Mouse (Mus musculus) hindbrain, embryonic 10.5 days (tissue): Measurements from ENCODE around the gene Lrrc66. TPM values are rescaled to one million over a fixed set of nuclear protein-coding genes. Genes with fewer than 3 reads are reported as not detected.
A peak's percentile ranks its signal among the peaks of the same experiment; 100 is the strongest.

Source experiments
- DNase-seq: peaks from one replicate; pipeline ENCODE4 v3.0.0-alpha.2; 2017; ENCODE audit warnings: low spot score
- H3K27ac ChIP-seq: fragments of 300-500 bp; sonication (generic); 2 replicates; pipeline ENCODE4 v1.5.1; 2016; ENCODE audit warnings: mild to moderate bottlenecking, moderate library complexity
- H3K27me3 ChIP-seq: fragments of 300-500 bp; sonication (generic); 2 replicates; pipeline ENCODE4 v1.6.1; 2016; ENCODE audit warnings: mild to moderate bottlenecking; ENCODE audit not compliant: poor library complexity, insufficient read depth, severe bottlenecking
- H3K36me3 ChIP-seq: fragments of 300-500 bp; sonication (generic); 2 replicates; pipeline ENCODE4 v1.6.1; 2016; ENCODE audit warnings: mild to moderate bottlenecking, moderate library complexity
- H3K4me1 ChIP-seq: fragments of 300-500 bp; sonication (generic); replicated peaks from 2 replicates; pipeline ENCODE4 v1.6.1; 2016; ENCODE audit warnings: mild to moderate bottlenecking
- H3K4me3 ChIP-seq: fragments of 300-500 bp; sonication (generic); 2 replicates; pipeline ENCODE4 v1.5.1; 2016; ENCODE audit warnings: mild to moderate bottlenecking, moderate library complexity
- H3K9me3 ChIP-seq: fragments of 300-500 bp; sonication (generic); 2 replicates; pipeline ENCODE4 v1.6.1; 2016; ENCODE audit warnings: mild to moderate bottlenecking, moderate library complexity
- WGBS: fragments of 180-500 bp; shearing (Covaris S2); methylation state at CpG from one replicate; pipeline ENCODE4 v1.1.7; 2016; 5-methylcytosine and 5-hydroxymethylcytosine counted together
- polyA plus RNA-seq: library from polyadenylated mRNA; unstranded; fragments of >200 nt; fragmentation: Nextera tagmentation; extraction: Ambion mirVana; gene quantifications from 2 replicates; pipeline ENCODE4 v1.2.1, GENCODE M21; 2016

Lrrc66 gene
- polyA plus RNA-seq, 1 experiment from 2014 or later, result not detected

DNA sequence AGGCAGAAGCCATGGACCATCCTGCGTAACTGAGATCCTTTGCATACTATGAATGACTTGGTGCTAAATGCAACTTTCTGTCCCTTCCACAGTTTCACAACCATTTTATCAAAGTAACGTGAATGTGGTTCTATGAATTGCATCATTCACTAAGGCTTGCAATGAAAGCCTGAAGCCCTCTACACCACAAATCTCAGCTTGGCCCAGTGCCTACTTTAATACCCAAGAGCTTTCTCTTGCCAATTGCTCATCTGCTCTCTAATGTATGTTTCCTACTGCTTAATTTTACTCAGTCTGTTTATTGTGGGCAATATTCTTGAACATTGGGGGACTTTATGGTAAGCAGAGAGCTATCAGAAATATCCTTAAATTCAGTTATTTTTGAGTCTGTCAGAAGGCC lies 59.5 kb downstream of the Lrrc66 start:
- no peak overlapping the region for H3K27ac ChIP-seq
- H3K4me1 ChIP-seq, result peaks cover 15% of the 10 kb centered on the region
- no peaks in the 10 kb centered on the region for H3K27me3 ChIP-seq
- 95% methylated on average over 2 of the region's 2 CpGs for WGBS
- H3K4me3 ChIP-seq, result no peak overlapping the region
- H3K36me3 ChIP-seq, result no peaks in the 10 kb centered on the region
- no peaks in the 10 kb centered on the region for H3K9me3 ChIP-seq
- no peak for DNase-seq

DNA sequence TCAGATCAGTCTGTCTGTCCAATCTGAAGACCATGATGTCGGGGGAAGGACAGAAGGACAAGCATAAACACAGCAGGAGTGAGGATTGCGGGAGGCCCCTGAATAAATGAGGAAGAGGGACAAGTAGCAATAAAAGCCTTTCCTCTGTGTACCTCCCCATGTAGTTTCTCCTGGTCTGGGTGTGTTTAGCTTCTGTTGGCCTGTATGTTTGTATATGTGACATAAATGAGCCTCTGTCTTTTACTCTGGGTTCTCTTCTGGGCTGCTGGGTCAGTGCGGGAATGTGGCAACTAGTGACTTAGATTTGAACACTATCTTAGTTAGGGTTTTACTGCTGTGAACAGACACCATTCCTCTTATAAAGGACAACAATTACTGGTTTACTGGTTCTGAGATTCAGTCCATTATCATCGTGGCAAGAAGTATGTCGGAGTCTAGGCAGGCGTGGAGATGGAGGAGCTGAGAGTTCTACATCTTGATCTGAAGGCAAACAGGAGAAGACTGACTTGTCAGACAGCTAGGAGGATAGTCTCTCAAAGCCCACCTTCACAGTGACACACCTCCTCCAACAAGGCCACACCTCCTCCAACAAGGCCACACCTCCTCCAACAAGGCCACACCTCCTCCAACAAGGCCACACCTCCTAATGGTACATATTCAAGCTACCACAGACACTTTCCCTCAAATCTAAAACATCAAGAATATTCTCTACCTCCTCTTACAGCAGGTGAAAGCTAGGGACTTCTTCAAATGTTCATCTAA lies 60.8 kb downstream of the Lrrc66 start:
- Histone ChIP-seq H3K4me3 (no peak overlapping the region), H3K36me3 (no peaks in the 10 kb centered on the region), H3K4me1 (peaks cover 12% of the 10 kb centered on the region), H3K27ac (no peak overlapping the region), H3K9me3 (no peaks in the 10 kb centered on the region), H3K27me3 (no peaks in the 10 kb centered on the region)
- WGBS, result 92% methylated on average over 6 of the region's 6 CpGs
- no peak for DNase-seq

DNA sequence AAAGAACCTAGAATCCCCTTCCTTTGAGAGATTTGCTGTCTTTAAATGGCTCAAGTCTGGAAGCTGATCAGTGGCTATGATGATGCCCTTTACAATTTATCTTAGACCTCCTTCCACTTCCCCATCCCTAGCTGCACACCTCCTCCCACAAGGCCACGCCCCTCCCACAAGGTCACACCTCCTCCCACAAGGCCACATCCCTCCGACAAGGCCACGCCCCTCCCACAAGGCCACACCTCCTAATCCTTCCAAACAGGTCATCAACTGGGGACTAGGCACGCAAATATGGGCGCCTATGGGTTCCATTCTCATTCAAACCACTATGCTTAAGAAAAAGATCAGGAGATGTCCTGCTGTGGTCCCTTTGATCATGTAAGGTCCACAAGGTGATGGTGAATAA lies 63.1 kb downstream of the Lrrc66 start:
- Histone ChIP-seq H3K4me3 (no peak overlapping the region), H3K27ac (no peak overlapping the region), H3K27me3 (no peaks in the 10 kb centered on the region), H3K9me3 (no peaks in the 10 kb centered on the region), H3K4me1 (no peaks in the 10 kb centered on the region), H3K36me3 (no peaks in the 10 kb centered on the region)
- WGBS, result 80% methylated on average over 5 of the region's 5 CpGs
- no peak for DNase-seq

DNA sequence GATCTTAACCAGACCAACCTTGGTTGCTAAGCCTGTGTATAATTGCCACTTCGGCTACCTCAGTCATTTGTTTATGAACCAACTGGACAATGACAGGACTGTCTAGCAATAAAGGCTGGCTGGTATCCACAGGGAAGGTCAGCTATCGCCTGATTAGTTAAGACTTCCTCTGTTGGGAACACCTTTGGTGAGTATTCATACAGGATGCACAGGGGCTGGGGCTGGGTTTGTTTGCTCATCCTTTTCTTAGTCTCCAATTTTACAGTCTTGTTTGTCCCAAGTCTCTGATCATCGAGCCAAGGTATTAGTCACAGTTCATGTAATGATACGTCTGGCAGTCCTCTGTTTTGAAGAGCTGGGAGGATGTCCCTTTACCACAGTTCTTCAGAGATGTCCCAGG lies 65.4 kb downstream of the Lrrc66 start:
- WGBS, result 88% methylated on average over 4 of the region's 4 CpGs
- DNase-seq, result no peak

DNA sequence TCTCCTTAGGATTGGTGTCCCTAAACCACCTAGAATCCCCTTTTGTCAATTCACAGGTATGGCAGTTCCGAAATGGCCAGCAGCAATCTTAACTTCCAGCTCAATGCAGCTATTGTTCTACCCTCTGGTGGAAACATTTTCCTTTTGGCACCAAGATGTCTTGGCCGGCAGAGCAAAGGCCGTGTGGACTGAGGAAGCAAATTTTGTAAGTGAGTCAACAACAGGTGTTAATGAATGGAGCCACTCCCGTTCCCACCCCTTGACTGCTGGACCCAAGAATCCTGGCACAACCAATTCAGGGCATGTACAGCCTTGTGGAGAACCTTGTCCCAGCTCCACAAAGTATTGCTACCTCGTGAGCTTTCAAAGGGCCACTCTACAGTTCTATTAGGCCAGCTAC lies 66.2 kb downstream of the Lrrc66 start:
- Histone ChIP-seq H3K4me3 (no peak overlapping the region), H3K9me3 (no peaks in the 10 kb centered on the region), H3K27ac (no peak overlapping the region), H3K36me3 (peaks cover 10% of the 10 kb centered on the region), H3K27me3 (no peaks in the 10 kb centered on the region), H3K4me1 (no peaks in the 10 kb centered on the region)
- 87% methylated on average over 5 of the region's 5 CpGs for whole genome bisulfite sequencing
- DNase-seq, result no peak

More for the DNA sequence above, 65.4 kb downstream of the Lrrc66 start:
- Histone ChIP-seq H3K4me3 (no peak overlapping the region), H3K9me3 (no peaks in the 10 kb centered on the region), H3K4me1 (no peaks in the 10 kb centered on the region), H3K36me3 (0 out of 2 replicates have a peak, but pooled peaks cover 3% of the 10 kb centered on the region), H3K27me3 (no peaks in the 10 kb centered on the region), H3K27ac (no peak overlapping the region)

DNA sequence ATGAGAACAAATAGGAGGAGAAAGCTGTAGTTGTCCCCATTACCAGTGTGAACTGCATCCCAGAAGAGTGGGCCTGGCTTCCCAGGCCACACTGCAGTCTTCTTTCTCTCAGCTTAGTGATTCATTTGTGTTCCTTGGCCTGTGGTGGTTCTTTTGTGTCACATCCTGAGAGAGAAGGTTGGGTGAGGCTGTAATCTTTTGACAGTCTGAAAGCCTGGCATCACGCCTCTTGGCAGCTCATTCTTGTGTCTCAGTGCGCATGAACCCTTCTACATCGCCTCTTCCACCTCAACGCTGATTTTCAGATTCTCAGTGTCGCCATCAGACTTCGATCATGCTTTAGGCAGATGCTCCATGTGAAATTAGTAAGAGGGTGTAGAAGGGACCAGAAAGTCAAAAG lies 68.3 kb downstream of the Lrrc66 start:
- H3K27ac ChIP-seq, result no peak overlapping the region
- H3K36me3 ChIP-seq, result peaks cover 24% of the 10 kb centered on the region
- no peaks in the 10 kb centered on the region for H3K4me1 ChIP-seq
- H3K9me3 ChIP-seq, result no peaks in the 10 kb centered on the region
- no peak for DNase-seq
- WGBS, result 94% methylated on average over 6 of the region's 6 CpGs
- no peak overlapping the region for H3K4me3 ChIP-seq
- H3K27me3 ChIP-seq, result no peaks in the 10 kb centered on the region

DNA sequence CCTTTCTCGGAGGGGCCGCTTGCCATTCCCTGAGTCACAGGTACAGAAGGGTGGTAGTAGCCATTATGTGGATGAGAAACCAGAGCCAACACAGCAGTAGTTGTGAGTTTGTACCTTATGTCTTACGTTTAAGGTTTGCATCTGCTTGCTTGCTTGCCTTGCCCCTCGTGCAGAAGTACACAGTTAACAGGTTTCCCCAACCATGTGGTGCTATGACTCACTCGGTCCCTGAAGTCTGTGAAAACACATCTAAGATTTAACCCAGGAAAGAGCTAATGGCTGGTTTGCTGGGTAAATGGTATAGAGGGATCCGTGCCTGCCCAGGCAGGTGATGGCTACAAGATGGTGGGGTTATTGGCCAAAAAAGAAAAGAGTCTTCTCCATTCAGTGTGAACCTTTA lies 73.6 kb downstream of the Lrrc66 start:
- DNase-seq, result no peak
- Histone ChIP-seq H3K4me3 (no peak overlapping the region), H3K27ac (no peak overlapping the region), H3K36me3 (peaks cover 66% of the 10 kb centered on the region), H3K4me1 (peaks cover 10% of the 10 kb centered on the region), H3K27me3 (no peaks in the 10 kb centered on the region), H3K9me3 (no peaks in the 10 kb centered on the region)
- WGBS, result 92% methylated on average over 6 of the region's 6 CpGs

DNA sequence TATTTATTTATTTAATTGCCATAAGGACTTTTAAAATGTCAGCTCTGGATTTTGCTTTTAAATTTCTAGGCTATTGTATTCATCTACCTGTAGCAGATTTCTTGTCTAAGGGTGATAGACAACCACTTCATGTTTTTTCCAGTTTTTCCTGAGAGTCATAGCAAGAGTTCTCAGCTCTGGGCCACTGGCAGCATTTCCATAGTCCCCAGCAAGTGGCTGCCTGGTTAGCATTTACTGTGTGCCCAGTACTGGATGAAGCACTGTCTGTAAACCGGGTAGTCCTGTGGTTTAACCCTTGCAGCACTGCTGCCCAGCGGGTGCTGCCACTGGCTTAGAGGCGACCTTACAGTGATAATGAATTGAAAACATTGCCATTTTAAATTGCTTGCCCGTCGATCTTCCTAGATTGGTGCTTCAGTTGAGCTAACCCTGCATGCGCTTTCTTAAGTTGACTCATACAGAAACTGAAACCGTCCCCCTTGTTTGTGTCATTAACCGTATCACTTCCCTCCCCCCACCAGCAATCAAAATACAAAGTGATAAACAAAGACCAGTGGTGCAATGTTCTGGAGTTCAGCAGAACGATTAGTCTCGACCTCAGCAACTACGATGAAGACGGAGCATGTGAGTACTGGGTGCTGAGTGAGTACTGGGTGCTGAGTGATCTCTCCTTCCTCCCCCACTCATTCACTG lies 75.4 kb downstream of the Lrrc66 start:
- Histone ChIP-seq H3K4me1 (peaks cover 10% of the 10 kb centered on the region), H3K9me3 (no peaks in the 10 kb centered on the region), H3K27me3 (no peaks in the 10 kb centered on the region), H3K36me3 (peaks cover 81% of the 10 kb centered on the region), H3K4me3 (no peak overlapping the region), H3K27ac (peak overlapping the region; percentile 57; the same call in 1 of the 2 replicates)
- DNase-seq, result no peak
- 76% methylated on average over 12 of the region's 12 CpGs for WGBS

Other genes starting within 250 kb of the Lrrc66 start
- gene Cwh43, start 226.5 kb downstream of the Lrrc66 start, polyA plus RNA-seq, result not detected in 2 replicates
- gene Dcun1d4, start 151.5 kb downstream of the Lrrc66 start, polyA plus RNA-seq, result 45.7 and 46.9 TPM in 2 replicates
- 19.8 and 20.9 TPM in 2 replicates for gene Sgcb, start 15.3 kb upstream of the Lrrc66 start, polyA plus RNA-seq
- gene Spata18, start 18.9 kb upstream of the Lrrc66 start, polyA plus RNA-seq, result 0.14 and 0.85 TPM in 2 replicates